Comparison of ENCODE assay signal across 8 mouse cellular contexts in genomic region chr1:36254635-36255360, GRCm38 (mm10). TPM values are rescaled to one million over a fixed set of nuclear protein-coding genes. Genes with fewer than 3 reads are reported as not detected.
DNase-seq lines count a peak whose midpoint lies in the region; ATAC-seq and TF ChIP-seq lines count a peak whose summit lies in the region.

No protein-coding gene starts in this region.

- H3K27me3 ChIP-seq in forebrain, embryonic 15.5 days = 0 out of 2 replicates have a peak, but pooled peaks cover 8% of the 10 kb centered on the region
- no peaks in the 10 kb centered on the region for H3K27me3 ChIP-seq in hindbrain, postnatal 0 days (ENCODE audit: insufficient read depth, low read length)
- H3K27me3 ChIP-seq in liver, embryonic 13.5 days = peaks cover 22% of the 10 kb centered on the region

- H3K9ac ChIP-seq in forebrain, embryonic 15.5 days (replicated peaks) = peak overlapping the region; percentile 18
- 0 out of 2 replicates have a peak overlapping the region, but pooled peaks have one; percentile 22 for H3K9ac ChIP-seq in hindbrain, postnatal 0 days (replicated peaks; ENCODE audit: low read length)
- H3K9ac ChIP-seq in liver, embryonic 13.5 days = no peak overlapping the region

- ATAC-seq in frontal cortex, adult (ENCODE audit: low TSS enrichment) = peak; percentile 72; the same call in 1 of the 2 replicates
- peak; percentile 83 for ATAC-seq in cerebellum, adult (ENCODE audit: insufficient number of reproducible peaks, low FRiP score, low TSS enrichment)
- peak; percentile 35; the same call in 1 of the 2 replicates for ATAC-seq in forebrain, embryonic 15.5 days (replicated peaks)
- ATAC-seq in hindbrain, postnatal 0 days = peak; percentile 60; the same call in 1 of the 2 replicates
- no peak for ATAC-seq in liver, embryonic 13.5 days (ENCODE audit: low read depth)
- ATAC-seq in monocyte, adult 5-6 weeks (replicated peaks; ENCODE audit: insufficient number of reproducible peaks, low FRiP score, low TSS enrichment, poor library complexity, severe bottlenecking) = no peak

- H3K4me1 ChIP-seq in forebrain, embryonic 15.5 days = peaks cover 14% of the 10 kb centered on the region
- H3K4me1 ChIP-seq in hindbrain, postnatal 0 days (ENCODE audit: insufficient read depth, low read length) = 0 out of 2 replicates have a peak, but pooled peaks cover 6% of the 10 kb centered on the region
- H3K4me1 ChIP-seq in liver, embryonic 13.5 days (replicated peaks) = peaks cover 10% of the 10 kb centered on the region

- H3K4me2 ChIP-seq in forebrain, embryonic 15.5 days (replicated peaks) = peak overlapping the region; percentile 33
- peak overlapping the region; percentile 51 for H3K4me2 ChIP-seq in hindbrain, postnatal 0 days (ENCODE audit: low read depth, low read length)
- H3K4me2 ChIP-seq in liver, embryonic 13.5 days = peak overlapping the region; percentile 10; the same call in 1 of the 2 replicates

- peak overlapping the region; percentile 24 for H3K4me3 ChIP-seq in forebrain, embryonic 15.5 days
- H3K4me3 ChIP-seq in hindbrain, postnatal 0 days (ENCODE audit: low read length) = peak overlapping the region; percentile 7; the same call in 1 of the 2 replicates
- H3K4me3 ChIP-seq in liver, embryonic 13.5 days (replicated peaks) = no peak overlapping the region

- no peaks in the 10 kb centered on the region for H3K9me3 ChIP-seq in forebrain, embryonic 15.5 days
- H3K9me3 ChIP-seq in hindbrain, postnatal 0 days (ENCODE audit: low read length) = no peaks in the 10 kb centered on the region
- H3K9me3 ChIP-seq in liver, embryonic 13.5 days (replicated peaks) = peaks cover 5% of the 10 kb centered on the region; the same call in 1 of the 2 replicates

- H3K27ac ChIP-seq in forebrain, embryonic 15.5 days (replicated peaks) = no peak overlapping the region
- 0 out of 2 replicates have a peak overlapping the region, but pooled peaks have one; percentile 26 for H3K27ac ChIP-seq in hindbrain, postnatal 0 days
- no peak overlapping the region for H3K27ac ChIP-seq in liver, embryonic 13.5 days

- H3K36me3 ChIP-seq in forebrain, embryonic 15.5 days = no peaks in the 10 kb centered on the region
- H3K36me3 ChIP-seq in hindbrain, postnatal 0 days (ENCODE audit: insufficient read depth, low read length) = no peaks in the 10 kb centered on the region
- no peaks in the 10 kb centered on the region for H3K36me3 ChIP-seq in liver, embryonic 13.5 days

- no peak for DNase-seq in frontal cortex, postnatal 36 days (ENCODE audit: low spot score in 2 of 2)
- DNase-seq in hindbrain, postnatal 0 days (ENCODE audit: low spot score) = peak; percentile 62
- DNase-seq in liver, embryonic 13.5 days = no peak
- peak; percentile 66 for DNase-seq in retina, postnatal 1 day

- peak; percentile 71 for TF ChIP-seq CTCF in hindbrain, postnatal 0 days (IDR thresholded peaks at IDR 0.05; ENCODE audit: low read depth)

- 6% methylated on average over 25 of the region's 25 CpGs for WGBS in forebrain, embryonic 15.5 days
- WGBS in hindbrain, postnatal 0 days = 8% methylated on average over 25 of the region's 25 CpGs
- 25% methylated on average over 25 of the region's 25 CpGs for WGBS in liver, embryonic 13.5 days (ENCODE audit: insufficient replicate concordance)

RNA-seq across cellular contexts. Expression of gene Uggt1, which starts 10.3 kb away (rescaled TPM):
- polyA plus RNA-seq in forebrain, embryonic 15.5 days (2015; fragmentation: Nextera tagmentation; extraction: Ambion mirVana) = 54.7 and 55.4 TPM in 2 replicates
- total RNA-seq in hindbrain, postnatal 0 days (2014; rRNA removed) = 33.5 and 40.2 TPM in 2 replicates
- 22.1 and 24.3 TPM in 2 replicates for polyA plus RNA-seq in hindbrain, postnatal 0 days (2015; fragmentation: Nextera tagmentation; extraction: Ambion mirVana)
- polyA plus RNA-seq in liver, embryonic 13.5 days (2015; fragmentation: Nextera tagmentation; extraction: Ambion mirVana) = 18.4 and 22.2 TPM in 2 replicates
- total RNA-seq in monocyte, adult 5-6 weeks (2017) = 91.2 to 135 TPM (median 106 TPM) in 3 replicates

RNA-seq across cellular contexts. Expression of gene Neurl3, which starts 19.7 kb away (rescaled TPM):
- polyA plus RNA-seq in forebrain, embryonic 15.5 days (2015; fragmentation: Nextera tagmentation; extraction: Ambion mirVana) = 0.53 and 0.59 TPM in 2 replicates
- total RNA-seq in hindbrain, postnatal 0 days (2014; rRNA removed) = 0.16 and 1.2 TPM in 2 replicates
- polyA plus RNA-seq in hindbrain, postnatal 0 days (2015; fragmentation: Nextera tagmentation; extraction: Ambion mirVana) = 1.8 and 2.1 TPM in 2 replicates
- polyA plus RNA-seq in liver, embryonic 13.5 days (2015; fragmentation: Nextera tagmentation; extraction: Ambion mirVana) = 2.4 and 2.8 TPM in 2 replicates
- 315 to 366 TPM (median 360 TPM) in 3 replicates for total RNA-seq in monocyte, adult 5-6 weeks (2017)

RNA-seq across cellular contexts. Expression of gene Arid5a, which starts 52.7 kb away (rescaled TPM):
- polyA plus RNA-seq in forebrain, embryonic 15.5 days (2015; fragmentation: Nextera tagmentation; extraction: Ambion mirVana) = 3.2 and 3.6 TPM in 2 replicates
- total RNA-seq in hindbrain, postnatal 0 days (2014; rRNA removed) = 10.1 and 13.8 TPM in 2 replicates
- 8.4 and 8.5 TPM in 2 replicates for polyA plus RNA-seq in hindbrain, postnatal 0 days (2015; fragmentation: Nextera tagmentation; extraction: Ambion mirVana)
- polyA plus RNA-seq in liver, embryonic 13.5 days (2015; fragmentation: Nextera tagmentation; extraction: Ambion mirVana) = 2.1 and 2.2 TPM in 2 replicates
- total RNA-seq in monocyte, adult 5-6 weeks (2017) = 47.3 to 80.2 TPM (median 65.0 TPM) in 3 replicates

Comparison
In these comparisons a context has a peak if more than half of its experiments do, and no peak if none do; other contexts are left out.
1. ATAC-seq: peak in frontal cortex, adult (single experiment), cerebellum, adult (single experiment), forebrain, embryonic 15.5 days (single experiment) and hindbrain, postnatal 0 days (single experiment); none in liver, embryonic 13.5 days (single experiment) and monocyte, adult 5-6 weeks (single experiment).
2. DNase-seq: peak in hindbrain, postnatal 0 days (single experiment) and retina, postnatal 1 day (single experiment); none in frontal cortex, postnatal 36 days (0 of 2) and liver, embryonic 13.5 days (single experiment).
3. Peak in every context shown above with its lines, with median percentiles within 50 percentile points of each other: H3K4me2 ChIP-seq.